Mouse (Mus musculus): ENCODE measurements around the gene Reep3.

The Reep3 gene

DNA sequence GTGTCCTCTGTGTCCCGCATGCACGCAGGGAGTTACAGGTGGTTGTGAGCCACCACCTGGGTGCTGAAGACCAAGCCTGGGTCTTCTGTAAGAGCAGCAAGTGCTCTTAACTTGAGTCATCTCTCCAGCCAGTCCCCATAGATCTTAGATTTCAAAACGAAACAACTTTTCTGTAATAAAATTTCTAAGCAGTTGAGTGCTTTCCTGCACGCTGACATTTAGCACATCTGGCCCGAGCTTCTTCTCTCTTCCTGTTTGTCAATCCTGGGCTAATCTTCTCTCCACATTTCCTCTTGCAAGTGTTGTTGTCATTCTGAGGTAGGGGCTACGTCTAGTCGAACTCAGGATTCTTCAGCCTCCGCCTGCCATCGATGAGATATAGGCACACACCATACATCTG lies 44.3 kb downstream of the Reep3 start:
- DNase-seq (ENCODE audit: low read depth, low spot score): no peak

DNA sequence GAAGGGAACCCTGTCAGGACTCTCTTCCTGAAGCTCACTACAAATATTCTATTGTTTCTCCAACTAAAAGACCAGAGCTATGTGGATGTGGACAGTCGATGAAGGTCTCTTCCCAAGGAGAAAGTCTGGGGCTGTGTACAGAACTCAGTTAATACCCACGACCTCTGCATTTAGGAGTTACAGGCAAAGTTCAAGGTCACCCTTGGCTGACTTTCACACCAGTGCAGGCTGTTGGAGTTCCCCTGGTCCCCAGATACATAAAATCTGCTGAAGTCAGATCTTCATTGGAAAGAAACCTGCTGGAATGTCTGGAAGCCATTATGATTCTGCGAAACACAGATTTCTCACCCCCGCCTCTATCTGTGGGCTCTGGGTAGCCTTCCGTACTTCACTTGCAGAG lies 45.3 kb downstream of the Reep3 start:
- no peak for DNase-seq (ENCODE audit: low read depth, low spot score)

DNA sequence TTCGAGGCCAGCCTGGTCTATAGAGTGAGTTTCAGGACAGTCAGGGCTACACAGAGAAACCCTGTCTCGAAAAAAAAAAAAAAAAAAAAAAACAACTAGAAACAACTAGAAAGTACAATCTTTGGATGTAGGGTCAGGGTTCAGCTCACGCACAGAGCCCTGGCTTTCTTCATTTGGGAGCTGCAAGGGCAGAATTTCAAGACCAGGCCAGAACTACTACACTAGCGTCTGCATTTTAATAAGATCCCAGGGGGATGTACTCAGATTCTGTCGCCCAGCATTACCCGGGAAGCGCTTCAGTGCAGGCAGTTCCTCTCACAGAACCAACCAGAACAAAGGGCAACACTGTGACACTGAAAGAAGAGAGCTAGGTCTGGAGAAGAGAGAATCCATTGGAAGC lies 46.0 kb downstream of the Reep3 start:
- DNase-seq (ENCODE audit: low read depth, low spot score): no peak

DNA sequence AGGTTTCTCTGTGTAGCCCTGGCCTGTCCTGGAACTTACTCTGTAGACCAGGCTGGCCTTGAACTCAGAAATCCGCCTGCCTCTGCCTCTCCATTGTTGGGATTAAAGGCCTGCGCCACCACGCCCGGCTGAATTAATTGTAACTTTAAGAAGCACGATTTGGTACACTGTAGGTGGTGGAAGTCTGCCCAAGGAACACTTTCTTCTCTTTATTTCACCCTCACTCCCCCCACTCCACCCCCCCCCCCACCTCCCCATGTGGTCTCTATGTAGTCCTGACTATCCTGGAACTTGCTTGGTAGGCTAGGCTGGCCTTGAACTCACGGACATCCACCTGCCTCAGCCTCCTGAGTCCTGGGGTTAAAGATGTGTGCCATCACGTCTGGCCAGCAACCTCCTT lies 47.1 kb downstream of the Reep3 start:
- no peak for DNase-seq (ENCODE audit: low read depth, low spot score)

DNA sequence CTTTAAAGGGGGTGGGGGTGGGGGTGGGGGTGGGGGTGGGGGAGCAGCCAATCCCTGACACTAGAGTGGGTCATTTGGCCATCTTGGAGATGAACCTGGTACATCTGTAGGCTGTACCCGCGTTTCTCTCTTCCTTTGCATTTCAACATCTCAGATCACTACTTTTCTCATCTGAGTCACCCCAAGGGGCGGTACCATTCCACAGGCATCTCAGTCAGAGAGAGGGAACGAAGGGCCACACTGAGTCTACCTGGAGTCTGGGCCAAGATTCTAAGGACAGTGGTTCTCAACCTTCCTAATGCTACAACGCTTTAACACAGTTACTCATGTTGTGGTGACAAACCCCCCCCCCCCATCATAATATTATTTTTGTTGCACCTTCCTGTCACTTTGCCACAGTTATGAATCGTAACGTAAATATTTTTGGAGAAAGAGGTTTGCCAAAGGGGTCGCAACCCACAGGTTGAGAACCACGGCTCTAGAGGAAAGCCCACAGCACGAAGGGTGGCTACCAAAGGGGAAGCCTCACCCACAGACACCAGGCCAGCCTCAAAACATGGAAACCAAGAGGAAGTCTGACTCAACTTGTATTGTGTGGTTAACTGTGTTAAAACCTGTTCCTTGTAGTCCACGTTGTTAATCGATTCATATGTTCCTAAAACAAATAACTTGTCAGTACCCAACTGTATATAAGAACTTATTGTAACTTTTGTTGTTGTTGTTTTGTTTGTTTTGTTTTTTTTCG lies 47.7 kb downstream of the Reep3 start:
- DNase-seq (ENCODE audit: low read depth, low spot score): no peak

DNA sequence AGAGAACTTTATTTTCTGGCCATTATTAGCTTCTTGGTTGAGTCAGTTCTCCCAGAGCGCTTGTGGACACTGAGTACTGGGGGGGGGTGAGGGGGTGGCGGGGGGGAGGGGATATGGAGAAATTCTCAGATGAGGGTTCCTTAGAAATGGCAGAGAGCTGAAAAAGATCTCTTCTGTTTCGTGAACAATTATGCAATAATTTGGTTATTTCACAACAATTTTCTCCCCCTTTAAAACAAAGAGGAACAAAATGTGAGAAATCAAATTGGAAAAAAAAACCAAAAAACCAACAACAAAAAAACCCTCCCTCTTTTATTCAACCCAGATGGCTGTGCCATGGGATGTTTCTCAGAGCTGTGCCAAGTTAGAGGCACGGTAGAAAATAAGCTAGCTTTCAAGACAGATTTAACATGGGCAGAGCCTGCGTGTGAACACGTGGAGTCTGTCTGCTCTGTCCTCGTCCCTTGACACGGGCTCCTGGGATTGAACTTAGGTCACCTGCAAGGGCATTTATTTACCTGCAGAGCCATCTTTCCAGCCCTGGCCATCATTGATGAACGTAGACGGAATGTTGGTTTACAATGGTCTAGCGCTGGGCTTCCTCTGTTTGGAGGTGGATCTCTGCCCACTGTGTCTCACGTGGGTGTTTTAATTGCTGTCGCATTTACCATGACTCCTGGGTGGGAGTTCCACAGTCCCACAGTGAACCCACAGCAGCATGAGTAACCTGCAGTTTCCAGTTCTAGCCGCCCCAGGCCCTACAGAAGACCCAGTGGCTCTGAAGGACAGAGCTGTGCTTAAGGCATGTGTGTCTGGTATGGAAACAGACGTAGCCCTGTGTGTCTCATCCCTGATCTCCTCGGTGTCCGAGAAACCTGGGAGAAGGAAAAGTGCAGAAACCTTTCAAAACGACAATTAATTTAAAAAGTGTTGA lies 48.8 kb downstream of the Reep3 start:
- DNase-seq (ENCODE audit: low read depth, low spot score): no peak

DNA sequence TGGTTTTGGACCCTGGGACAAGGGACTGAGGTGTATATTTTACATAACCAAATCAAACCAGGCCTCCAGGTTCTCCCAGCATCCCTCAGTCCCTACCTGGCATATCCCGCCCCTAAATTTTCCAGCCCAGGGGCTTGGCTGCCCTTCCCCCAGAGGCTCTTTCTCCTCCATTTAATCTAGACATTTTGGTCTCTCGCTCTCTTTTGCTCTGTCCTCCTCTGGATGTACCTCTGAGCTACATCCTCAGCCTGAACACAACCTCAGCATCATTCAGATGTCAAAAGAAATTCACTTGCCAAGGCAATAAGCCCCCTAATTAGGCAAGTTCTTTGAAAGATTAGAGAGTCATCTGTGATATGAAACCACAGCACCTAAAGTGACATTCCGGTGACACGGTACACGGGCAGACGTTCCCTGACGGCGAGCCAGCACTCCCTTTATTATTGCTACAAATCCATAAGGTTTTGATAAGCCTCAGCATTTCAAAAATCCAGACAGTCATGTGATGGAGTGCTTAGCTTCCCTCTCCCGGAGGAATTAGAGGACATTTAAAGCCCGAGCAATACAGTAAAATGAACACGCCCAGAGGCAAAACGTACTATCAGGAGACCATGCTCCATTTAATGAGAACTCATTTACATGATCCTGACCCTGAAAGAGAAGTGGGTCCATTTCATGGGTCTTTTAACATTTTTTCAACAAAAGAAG lies 51.4 kb downstream of the Reep3 start:
- no peak for DNase-seq (ENCODE audit: low read depth, low spot score)

DNA sequence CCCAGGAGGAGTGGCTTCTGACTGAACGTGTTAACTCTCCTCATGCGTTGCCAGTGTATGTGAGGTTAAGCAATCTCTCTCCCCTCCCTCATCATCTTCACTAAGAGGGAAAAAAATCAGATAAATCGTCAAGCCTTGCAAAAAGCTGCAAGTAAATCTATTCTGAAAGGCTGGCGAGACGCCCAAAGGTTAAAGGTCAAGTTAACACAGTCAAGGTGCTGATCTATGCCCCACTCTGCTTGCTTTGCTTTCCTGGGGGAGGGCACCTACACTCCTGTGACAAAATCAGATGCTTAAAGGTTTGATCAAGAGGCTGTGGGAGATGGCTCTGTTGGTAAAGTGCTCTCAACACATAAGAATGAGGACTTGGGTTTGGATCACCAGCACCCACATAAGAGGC lies 52.4 kb downstream of the Reep3 start:
- DNase-seq (ENCODE audit: low read depth, low spot score): no peak

DNA sequence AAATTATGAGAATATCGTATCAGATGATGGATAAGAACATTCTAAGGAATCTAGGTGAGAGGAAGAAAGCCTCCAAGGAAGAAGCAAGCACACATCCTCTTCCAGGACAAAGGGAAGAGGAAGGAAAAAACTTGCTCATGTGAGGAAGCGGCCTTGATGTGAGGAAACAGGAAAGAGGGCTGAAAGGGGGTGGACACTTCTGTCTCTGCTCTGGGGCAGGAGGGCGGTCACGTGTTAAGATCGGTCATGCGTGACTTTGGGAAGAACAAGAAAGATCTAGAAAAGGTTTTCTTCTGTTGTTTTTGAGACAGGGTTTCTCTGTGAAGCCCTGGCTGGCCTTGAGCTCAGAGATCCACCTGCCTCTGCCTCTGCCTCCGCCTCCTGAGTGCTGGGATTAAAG lies 53.5 kb downstream of the Reep3 start:
- DNase-seq (ENCODE audit: low read depth, low spot score): no peak

DNA sequence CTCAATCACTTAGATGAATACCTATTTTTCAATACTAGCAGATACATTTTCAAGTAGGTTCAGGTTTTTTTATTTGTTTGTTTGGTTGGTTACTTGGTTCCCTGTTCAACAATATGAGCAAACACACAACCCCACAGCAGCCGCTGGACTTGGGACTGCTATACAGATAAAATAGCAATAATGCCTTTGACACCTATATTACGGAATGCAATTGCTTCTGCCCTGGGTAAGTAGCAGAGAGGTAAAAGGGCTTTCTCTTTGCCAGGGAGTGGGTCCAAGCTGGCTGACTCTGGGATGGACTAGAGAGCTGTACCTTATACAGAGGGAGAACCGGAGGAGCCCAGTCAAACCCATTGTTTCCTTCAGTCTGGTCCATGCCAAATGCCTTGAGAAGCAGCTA lies 56.3 kb downstream of the Reep3 start:
- DNase-seq (ENCODE audit: low read depth, low spot score): no peak

DNA sequence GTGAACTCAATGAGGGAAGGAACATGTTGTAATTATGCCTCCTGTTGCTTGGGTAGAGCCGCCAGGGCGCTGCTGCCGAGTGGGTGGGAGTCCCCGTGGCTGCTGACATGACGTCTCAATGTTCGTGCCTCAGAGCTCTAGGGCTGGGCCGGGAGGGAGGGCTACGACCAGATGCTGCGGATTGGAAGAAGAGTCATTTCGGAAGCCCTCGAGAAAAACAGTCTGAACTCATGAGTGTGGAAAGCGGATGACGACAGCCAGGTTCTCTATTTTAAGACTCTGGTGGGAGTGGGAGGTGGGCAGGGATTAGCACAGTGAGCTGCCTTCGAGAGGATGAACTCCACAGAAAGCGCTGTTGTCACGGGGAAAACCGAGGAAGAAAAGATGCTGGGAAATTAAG lies 57.7 kb downstream of the Reep3 start:
- no peak for DNase-seq (ENCODE audit: low read depth, low spot score)

DNA sequence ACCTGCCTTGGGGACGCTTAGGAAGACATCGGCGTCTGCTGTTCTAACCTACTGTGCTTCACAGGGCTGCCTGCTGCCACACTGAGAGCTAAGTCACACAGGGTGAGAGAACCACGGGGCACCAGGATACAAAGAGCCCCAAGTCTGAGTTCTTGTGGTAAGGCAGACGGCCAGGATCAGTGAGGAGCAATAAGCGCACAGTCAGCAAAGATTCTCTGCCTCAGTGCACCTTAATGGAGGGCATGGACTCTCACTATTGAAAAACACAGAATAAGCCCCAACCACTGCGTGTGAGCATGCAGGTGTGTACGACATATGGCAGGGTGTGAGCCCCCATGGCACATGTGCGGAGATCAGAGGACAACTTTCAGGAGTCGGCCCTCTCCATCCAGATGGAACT lies 60.2 kb downstream of the Reep3 start:
- no peak for DNase-seq (ENCODE audit: low read depth, low spot score)

DNA sequence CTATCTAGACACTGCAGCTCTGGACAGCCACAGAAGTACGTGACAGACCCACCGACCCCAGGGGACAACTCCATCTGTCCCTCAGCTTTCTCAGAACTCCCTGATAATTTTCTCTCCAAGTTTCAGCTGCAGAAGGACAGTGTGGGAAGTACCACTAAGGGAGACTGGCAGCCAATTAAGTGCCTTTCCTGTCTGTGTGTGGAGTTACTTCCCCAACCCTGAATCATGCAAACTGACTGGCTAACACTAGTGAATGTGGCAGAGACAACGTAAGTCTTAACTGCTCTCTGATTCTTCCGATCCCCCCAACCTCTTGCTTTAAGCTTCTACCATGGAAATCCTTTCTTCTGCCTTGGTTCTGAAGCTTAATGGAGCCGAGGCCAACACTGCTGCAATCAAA lies 60.6 kb downstream of the Reep3 start:
- DNase-seq (ENCODE audit: low read depth, low spot score): no peak

DNA sequence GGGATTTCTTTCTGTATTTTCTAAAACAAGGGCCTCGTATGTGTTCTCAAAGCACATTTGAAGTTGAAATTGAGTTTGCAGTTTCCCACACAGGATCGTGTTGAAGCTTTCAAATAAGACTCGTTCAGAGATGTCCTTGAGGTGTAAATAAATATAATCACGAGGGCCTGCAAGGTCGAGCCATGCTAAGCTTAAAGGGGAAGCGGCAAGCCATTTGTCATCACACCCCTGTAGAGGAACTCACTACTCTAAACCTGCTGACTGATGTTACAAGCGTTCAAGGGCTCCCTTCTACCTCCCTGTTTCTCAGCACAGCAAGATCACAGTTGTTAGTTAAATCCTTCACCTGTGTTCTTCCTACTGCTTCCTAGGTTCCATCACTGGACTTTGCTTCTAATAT lies 65.6 kb downstream of the Reep3 start:
- no peak for DNase-seq (ENCODE audit: low read depth, low spot score)

DNA sequence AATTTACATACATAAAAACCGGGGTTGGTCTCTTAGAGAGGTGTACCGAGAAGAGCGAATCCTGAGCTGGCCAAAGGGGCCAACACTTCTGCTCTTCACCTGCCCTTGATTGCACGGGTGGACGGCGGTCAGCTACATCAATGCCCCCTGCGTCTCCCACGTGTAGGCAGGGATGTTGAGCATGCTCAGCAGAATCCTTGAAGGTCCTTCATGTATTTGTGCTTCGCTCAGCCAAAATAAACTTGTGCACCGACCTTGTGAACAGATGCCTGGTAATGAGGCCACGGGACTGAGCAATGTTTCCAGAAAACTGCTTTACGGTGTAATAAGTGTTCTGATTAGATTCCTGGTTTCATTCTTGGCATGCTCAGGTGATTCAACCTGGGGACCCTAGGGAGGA lies 67.4 kb downstream of the Reep3 start:
- no peak for DNase-seq (ENCODE audit: low read depth, low spot score)

DNA sequence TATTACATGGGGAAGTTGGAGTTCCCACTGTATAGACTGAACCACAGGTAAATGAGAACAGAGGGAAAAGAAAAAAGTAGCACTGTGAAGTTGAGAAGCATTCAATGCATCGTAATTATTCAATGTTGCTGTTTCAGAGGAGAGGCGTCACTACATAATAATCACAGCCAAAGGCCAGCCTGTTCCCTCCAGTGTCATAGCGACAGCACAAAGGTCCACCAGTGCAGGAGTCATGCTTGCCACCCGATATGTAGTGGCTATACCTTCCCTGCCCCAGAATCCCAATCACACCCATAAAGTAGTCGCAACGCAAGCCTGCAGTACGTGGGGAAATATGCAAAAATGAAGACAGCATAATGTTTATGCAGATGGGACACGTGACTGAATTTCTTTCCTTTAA lies 70.4 kb downstream of the Reep3 start:
- DNase-seq (ENCODE audit: low read depth, low spot score): no peak

DNA sequence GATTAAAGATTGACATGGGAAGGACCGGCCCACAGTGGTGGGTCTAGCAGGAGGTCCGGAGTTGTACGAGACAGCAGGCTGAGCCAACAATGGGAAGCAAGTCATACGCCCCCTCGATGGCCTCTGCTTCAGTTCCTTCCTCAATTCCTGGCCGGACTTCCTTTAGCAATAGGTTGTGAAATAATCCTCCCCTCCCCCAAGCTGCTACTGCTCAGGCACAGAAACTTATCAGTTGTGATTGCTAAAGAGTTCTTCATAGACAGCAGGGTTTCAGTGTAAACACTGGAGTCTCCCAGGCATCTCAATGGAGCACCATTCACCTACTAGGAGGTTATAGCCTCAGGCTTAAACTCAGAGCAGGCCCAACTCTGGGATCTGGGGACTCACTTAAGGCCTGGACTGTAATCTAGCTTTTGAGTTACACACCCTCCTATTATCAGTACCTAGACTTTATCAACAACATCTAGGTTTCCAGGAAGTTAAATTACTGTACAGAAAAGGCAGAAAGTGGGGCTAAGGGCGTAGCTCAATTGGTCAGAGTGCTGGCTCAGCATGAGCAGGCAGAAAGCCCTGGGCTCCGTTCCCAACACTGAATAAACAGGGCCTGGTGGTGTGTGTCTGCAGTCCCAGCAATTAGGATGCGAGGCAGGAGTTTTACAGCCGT lies 71.0 kb downstream of the Reep3 start:
- DNase-seq (ENCODE audit: low read depth, low spot score): no peak

DNA sequence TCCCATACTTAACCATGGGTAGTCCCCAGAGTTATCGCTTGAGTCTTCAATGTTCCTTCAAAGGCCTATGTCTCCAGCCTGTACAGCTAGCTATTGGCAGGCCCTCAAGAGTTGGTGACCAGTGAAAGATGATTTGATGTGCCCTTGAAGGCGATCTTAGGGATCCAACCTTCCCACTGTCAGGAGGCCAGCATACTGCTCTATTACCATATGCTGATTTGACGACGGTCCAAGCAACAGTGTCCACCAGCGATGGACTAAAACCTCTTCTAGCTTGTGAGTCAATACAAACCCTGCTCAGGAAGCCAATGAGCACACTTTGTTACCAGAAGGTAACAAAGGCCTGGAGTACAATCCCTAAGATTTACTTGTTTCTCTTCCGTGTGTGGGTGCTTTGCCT lies 72.4 kb downstream of the Reep3 start:
- DNase-seq (ENCODE audit: low read depth, low spot score): no peak

DNA sequence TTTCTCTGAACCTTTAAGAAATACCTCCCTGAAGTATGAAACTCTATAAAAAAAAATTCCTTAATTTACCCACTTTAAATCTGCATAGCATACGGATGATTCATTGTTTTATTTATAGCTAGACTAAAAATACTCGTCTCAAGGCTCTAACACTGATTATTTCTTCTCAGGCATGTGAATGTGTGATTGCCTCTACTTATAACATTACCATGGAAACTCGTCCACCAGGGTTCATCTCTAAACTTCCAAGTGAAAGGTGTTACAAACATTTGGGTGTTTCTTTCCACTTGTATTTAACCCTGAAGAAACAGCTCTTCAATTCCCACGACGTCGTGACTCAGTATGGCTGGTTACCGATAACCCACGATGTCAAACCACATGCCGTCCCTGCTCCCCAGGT lies 73.7 kb downstream of the Reep3 start:
- no peak for DNase-seq (ENCODE audit: low read depth, low spot score)

DNA sequence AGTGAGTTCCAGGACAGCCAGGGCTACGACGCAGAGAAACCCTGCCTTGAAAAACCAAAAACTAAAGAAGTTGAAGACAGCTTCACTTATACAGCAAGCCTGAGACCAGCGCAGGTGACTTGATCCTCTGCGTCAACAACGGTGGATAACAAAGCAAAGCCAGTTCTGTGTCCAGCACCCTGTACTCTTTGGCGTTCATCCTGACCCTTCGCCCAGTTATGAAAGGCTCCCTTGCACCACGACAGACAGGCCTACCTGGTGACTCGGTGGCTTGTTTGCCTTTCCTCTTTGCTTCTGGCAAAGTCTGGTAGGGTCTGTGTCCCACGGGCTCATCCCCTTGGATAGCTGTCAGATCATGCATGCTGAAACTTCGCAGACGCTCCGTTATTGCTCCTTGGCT lies 75.3 kb downstream of the Reep3 start:
- DNase-seq (ENCODE audit: low read depth, low spot score): no peak

DNA sequence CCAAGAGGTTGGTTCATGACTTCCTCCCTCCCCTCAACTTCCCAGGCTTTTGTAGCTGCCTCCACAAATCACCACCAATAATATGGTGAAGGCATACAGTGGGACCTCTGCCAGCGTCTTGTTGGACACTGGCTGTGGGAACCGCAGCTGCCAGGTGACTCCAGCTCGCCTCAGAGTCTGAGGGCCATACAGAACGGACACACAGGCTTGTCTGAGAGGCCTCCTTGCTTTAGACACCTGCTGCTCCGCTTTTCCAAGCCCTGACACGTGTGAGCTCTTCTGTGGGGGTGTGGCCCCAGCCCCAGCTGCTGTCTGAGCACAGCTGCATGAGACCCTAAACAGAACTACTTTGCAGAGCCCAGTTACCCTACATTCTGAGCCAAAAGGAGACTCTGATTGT lies 77.9 kb downstream of the Reep3 start:
- no peak for DNase-seq (ENCODE audit: low read depth, low spot score)

DNA sequence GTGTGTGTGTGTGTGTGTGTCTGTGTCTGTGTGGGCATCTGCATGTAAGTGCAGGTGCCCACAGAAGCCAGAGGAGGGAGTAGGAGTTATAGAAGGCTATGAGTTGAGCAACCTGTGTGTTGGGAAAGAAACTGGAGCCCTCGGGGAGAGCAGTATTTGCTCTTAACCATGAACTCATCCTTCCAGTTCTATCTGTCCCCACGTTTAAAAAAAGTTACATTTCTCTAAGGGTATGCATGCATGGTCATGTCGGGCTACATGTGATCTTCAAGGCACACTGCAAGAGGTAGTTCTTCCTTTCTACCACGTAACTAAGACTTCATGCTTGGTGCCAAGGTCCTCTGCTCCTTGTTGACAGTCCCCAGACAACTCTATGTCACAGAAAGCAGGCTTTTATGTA lies 78.9 kb downstream of the Reep3 start:
- DNase-seq (ENCODE audit: low read depth, low spot score): no peak
